Mouse (Mus musculus) ES-E14 (cell line): ENCODE measurements around the gene Kif7. TPM values are rescaled to one million over a fixed set of nuclear protein-coding genes. Genes with fewer than 3 reads are reported as not detected.

Source experiments
- DNase-seq: peaks from one replicate; pipeline ENCODE4 v3.0.0-alpha.2; 2013; ENCODE audit warnings: low read depth, low spot score
- H3K27ac ChIP-seq: 2 replicates; pipeline ENCODE4 v1.5.1; 2012; ENCODE audit warnings: low read depth, mild to moderate bottlenecking, low read length, moderate library complexity, mixed read lengths; ENCODE audit not compliant: poor library complexity, insufficient read depth, severe bottlenecking
- H3K36me3 ChIP-seq: 2 replicates; pipeline ENCODE4 v1.6.1; 2012; ENCODE audit warnings: mild to moderate bottlenecking, low read length, moderate library complexity, mixed read lengths; ENCODE audit not compliant: control insufficient read depth, poor library complexity, insufficient read depth, severe bottlenecking
- H3K4me1 ChIP-seq, 2 experiments: fragments of 150-350 bp in 1 of 2; sonication (generic) in 1 of 2; 2 replicates each; pipeline ENCODE4 v1.6.1; 2012; ENCODE audit warnings: low read length in 2 of 2, mild to moderate bottlenecking in 1 of 2, mixed read lengths in 1 of 2; ENCODE audit not compliant: control insufficient read depth in 2 of 2, insufficient read depth in 2 of 2, poor library complexity in 1 of 2
- H3K4me3 ChIP-seq, 2 experiments: fragments of 150-350 bp in 1 of 2; sonication (generic) in 1 of 2; 2 replicates each; pipeline ENCODE4 v1.5.1; 2012; ENCODE audit warnings: low read length in 2 of 2, low read depth in 1 of 2, mild to moderate bottlenecking in 1 of 2, mixed read lengths in 1 of 2; ENCODE audit not compliant: insufficient read depth in 1 of 2, poor library complexity in 1 of 2, severe bottlenecking in 1 of 2
- H3K9ac ChIP-seq: 2 replicates; pipeline ENCODE4 v1.6.1; 2012; ENCODE audit warnings: low read depth, mild to moderate bottlenecking, low read length, mixed read lengths; ENCODE audit not compliant: poor library complexity, insufficient read depth, severe bottlenecking
- H3K9me3 ChIP-seq: fragments of 150-350 bp; sonication (generic); 2 replicates; pipeline ENCODE4 v1.6.1; 2012; ENCODE audit warnings: low read depth, mild to moderate bottlenecking, low read length; ENCODE audit not compliant: control insufficient read depth, insufficient read depth
- CHD2 ChIP-seq: IDR thresholded peaks from 2 replicates; pipeline ENCODE4 v1.6.1; 2014; ENCODE audit warnings: mild to moderate bottlenecking, low read depth, low read length, inconsistent platforms
- HCFC1 ChIP-seq: IDR thresholded peaks from 2 replicates; pipeline ENCODE4 v1.6.1; 2012; ENCODE audit warnings: low read length, inconsistent platforms, borderline replicate concordance; ENCODE audit not compliant: insufficient read depth
- MAFK ChIP-seq: IDR thresholded peaks from 2 replicates; pipeline ENCODE4 v1.6.1; 2014; ENCODE audit warnings: mild to moderate bottlenecking, low read depth, low read length, inconsistent platforms; ENCODE audit not compliant: insufficient read depth
- ZC3H11A ChIP-seq: IDR thresholded peaks from 2 replicates; pipeline ENCODE4 v1.6.1; 2012; ENCODE audit warnings: low read depth, mild to moderate bottlenecking, inconsistent platforms, low read length, borderline replicate concordance
- ZNF384 ChIP-seq: IDR thresholded peaks from 2 replicates; pipeline ENCODE4 v1.6.1; 2012; ENCODE audit warnings: low read depth, low read length, inconsistent platforms
- in situ Hi-C, 2 experiments: fragments of 600-800 bp; cut with MboI; formaldehyde crosslinking; loops; one replicate each; pipeline ENCODE4 v1.15.1; 2025; ENCODE audit warnings: low sequenced_read_pairs in 2 of 2, inconsistent platforms in 1 of 2; ENCODE audit not compliant: unreplicated experiment in 2 of 2
- total RNA-seq: library from RNA; depleted of rRNA; stranded (reverse); fragments of 300-350 nt; gene quantifications from 2 replicates; pipeline ENCODE4 v1.2.3, GENCODE M21; 2012

Gene Kif7
- total RNA-seq, 1 experiment, result 9.2 TPM

DNA sequence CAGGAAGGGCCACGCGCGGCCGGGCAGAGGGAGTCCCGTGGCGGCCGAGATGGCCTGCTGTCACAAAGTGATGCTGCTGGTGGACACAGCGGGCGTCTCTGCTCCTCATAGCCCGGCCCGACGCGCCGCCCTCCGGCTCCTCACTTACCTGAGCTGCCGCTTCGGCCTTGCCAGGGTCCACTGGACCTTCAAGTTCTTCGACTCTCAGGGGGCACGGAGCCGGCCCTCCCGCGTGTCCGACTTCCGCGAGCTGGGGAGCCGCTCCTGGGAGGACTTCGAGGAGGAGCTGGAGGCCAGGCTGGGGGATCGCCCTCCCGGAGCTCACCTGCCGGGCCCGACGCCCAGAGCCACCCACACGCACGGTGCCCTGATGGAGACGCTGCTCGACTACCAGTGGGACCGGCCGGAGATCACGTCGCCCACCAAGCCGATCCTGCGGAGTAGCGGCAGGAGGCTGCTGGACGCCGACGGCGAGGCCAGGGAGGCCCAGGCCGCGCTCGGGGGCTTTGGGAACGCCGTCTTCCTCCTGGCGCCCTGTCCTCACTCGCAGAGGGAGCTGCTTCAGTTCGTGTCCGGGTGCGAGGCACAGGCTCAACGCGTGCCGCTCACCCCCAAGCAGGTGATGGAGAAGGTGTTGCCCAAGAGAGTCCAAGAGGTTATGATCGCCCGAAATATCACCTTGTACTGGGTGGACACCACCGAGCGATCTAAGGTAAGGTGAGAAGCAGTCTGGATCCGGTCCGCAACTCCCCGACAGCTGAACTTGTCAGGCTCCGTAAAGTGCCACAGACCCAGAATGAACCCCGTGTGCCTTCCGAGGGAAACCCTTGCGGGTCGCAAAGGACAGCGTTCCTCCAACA lies 55.0 kb downstream of the Kif7 start:
- no peaks in the 10 kb centered on the region for H3K9me3 ChIP-seq
- peak overlapping the region; percentile 45 for H3K27ac ChIP-seq
- peak overlapping the region; percentile 94 for H3K9ac ChIP-seq
- DNase-seq, result no peak
- H3K4me1 ChIP-seq, result peaks cover 1 to 2% of the 10 kb centered on the region in 2 experiments; a peak in 1 of 4 replicates
- in situ Hi-C loops, result no loop called here
- H3K36me3 ChIP-seq, result peaks cover 7% of the 10 kb centered on the region
- TF ChIP-seq MAFK, result no peak
- H3K4me3 ChIP-seq, result peak overlapping the region; percentile 84 to 90

DNA sequence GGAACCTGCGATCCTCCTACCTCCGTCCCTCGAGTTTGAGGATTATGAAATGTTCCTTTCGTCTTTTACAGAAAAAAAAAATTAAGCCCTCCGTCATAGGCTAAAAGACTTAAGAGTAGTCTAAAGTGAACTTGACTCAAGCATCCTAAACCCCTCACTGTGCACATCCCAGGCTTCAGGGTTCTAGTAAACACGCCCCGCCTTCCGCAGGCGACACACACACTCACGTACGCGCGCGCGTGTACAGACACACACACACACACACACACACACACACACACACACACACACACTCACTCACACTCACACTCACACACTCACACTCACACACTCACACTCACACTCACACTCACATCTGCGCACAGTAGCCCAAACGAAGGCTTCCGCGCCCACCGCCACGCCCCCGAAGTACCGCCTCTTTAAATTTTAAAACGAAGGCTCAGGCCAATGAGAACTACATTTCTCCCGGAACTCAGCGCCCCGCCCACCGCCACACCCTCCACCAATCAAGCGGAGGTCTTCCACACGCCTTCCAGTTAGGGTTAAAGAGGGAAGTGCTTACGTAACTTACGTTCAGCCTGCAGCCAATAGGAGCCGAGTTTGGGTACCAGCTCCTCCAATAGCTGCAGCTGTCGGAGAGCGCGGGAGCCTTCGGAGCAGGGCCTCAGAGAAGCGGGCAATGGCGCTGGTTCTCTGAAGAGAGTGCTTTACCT lies 55.8 kb downstream of the Kif7 start, which contains the start of gene Ticrr:
Gene Ticrr, plus strand, starts transcription at position 619 of the 713 bp plus-strand sequence.
- Histone ChIP-seq H3K36me3 (peaks cover 6% of the 10 kb centered on the region; the same call in 1 of the 2 replicates), H3K27ac (peak within 1 kb of the TSS; percentile 45), H3K9ac (peak within 1 kb of the TSS; percentile 94), H3K4me3 (peak within 1 kb of the TSS; percentile 84 to 90), H3K9me3 (no peaks in the 10 kb centered on the region), H3K4me1 (peaks cover 1 to 2% of the 10 kb centered on the region in 2 experiments; a peak in 1 of 4 replicates)
- TF ChIP-seq CHD2 (peak; percentile 82), ZC3H11A (no peak), ZNF384 (no peak)
- DNase-seq, result peak; percentile 99
- in situ Hi-C loops, result no loop called here

DNA sequence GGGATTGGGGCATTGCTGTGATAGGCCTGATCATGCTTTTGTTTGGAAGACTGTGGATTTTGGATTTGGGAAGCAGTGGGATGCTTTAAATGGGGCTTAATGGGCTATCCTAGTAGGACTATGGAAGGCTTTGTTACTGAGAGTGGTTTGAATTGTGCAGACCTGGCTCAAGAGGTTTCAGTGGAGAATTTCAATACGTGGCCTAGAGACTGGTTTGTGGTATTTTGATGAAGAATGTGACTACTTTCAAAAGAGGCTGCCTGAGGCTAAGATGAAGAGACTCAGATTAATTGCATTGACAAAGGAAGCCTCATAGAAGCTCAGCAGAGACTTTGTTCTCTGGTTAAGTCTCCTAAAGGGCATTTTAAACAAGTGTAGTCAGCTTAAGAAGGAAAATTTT lies 60.9 kb downstream of the Kif7 start:
- Histone ChIP-seq H3K9ac (no peak overlapping the region), H3K9me3 (no peaks in the 10 kb centered on the region), H3K4me3 (no peak overlapping the region), H3K4me1 (peaks cover 0 to 12% of the 10 kb centered on the region in 2 experiments; a peak in 2 of 4 replicates), H3K36me3 (no peaks in the 10 kb centered on the region), H3K27ac (peak overlapping the region; percentile 94; the same call in 1 of the 2 replicates)
- no peak for TF ChIP-seq ZC3H11A
- no peak for TF ChIP-seq HCFC1
- no peak for TF ChIP-seq MAFK
- TF ChIP-seq CHD2, result no peak
- TF ChIP-seq ZNF384, result no peak
- in situ Hi-C loops, result no loop called here
- peak; percentile 83 for DNase-seq

GRCm38 (mm10) chr7:79654185-79654584 lies 61.3 kb downstream of the Kif7 start:
- peak overlapping the region; percentile 94 for H3K27ac ChIP-seq
- peak; percentile 69 for DNase-seq
- no peak overlapping the region for H3K9ac ChIP-seq
- H3K4me1 ChIP-seq, result peaks cover 0 to 12% of the 10 kb centered on the region in 2 experiments; a peak in 2 of 4 replicates
- H3K9me3 ChIP-seq, result no peaks in the 10 kb centered on the region
- in situ Hi-C loops, result no loop called here
- H3K4me3 ChIP-seq, result no peak overlapping the region
- TF ChIP-seq CHD2, result 0 out of 2 replicates have a peak, but pooled peaks have one; percentile 14
- 0 out of 2 replicates have a peak, but pooled peaks have one; percentile 7 for TF ChIP-seq ZNF384
- TF ChIP-seq HCFC1, result no peak
- H3K36me3 ChIP-seq, result no peaks in the 10 kb centered on the region
